Mouse (Mus musculus): ENCODE measurements around the gene 1700013G24Rik.
"Not testable (repeated sequence)": the region's sequence is repeated elsewhere in the genome, so short reads cannot be mapped to it uniquely, and the experiment has no call there.

1700013G24Rik gene

GRCm38 (mm10) chr4:137453234-137453767 lies at the start of gene 1700013G24Rik:
1700013G24Rik (plus strand) TSS chr4:137453284.
- DNase-seq (ENCODE audit: low spot score), result no peak

- DNase-seq (ENCODE audit: low spot score), result no peak
Measured at GRCm38 (mm10) chr4:137405571-137405970, 47.5 kb upstream of the 1700013G24Rik start.

- DNase-seq (ENCODE audit: low spot score), result no peak
Measured at GRCm38 (mm10) chr4:137409691-137410090, 43.4 kb upstream of the 1700013G24Rik start, which contains the start of gene Cela3a. Cela3a (minus strand) TSS chr4:137409791.

GRCm38 (mm10) chr4:137412185-137412709 lies 40.8 kb upstream of the 1700013G24Rik start:
- not testable (repeated sequence) for DNase-seq (ENCODE audit: low spot score)

- no peak for DNase-seq (ENCODE audit: low spot score)
Measured at GRCm38 (mm10) chr4:137414936-137415335, 38.1 kb upstream of the 1700013G24Rik start.

- DNase-seq (ENCODE audit: low spot score), result no peak
Measured at GRCm38 (mm10) chr4:137417712-137418564, 35.1 kb upstream of the 1700013G24Rik start.

GRCm38 (mm10) chr4:137430502-137430901 lies 22.6 kb upstream of the 1700013G24Rik start, which contains the start of gene Cela3b:
Cela3b (minus strand) TSS chr4:137430540.
- no peak for DNase-seq (ENCODE audit: low spot score)

- DNase-seq (ENCODE audit: low spot score), result not testable (repeated sequence)
Measured at GRCm38 (mm10) chr4:137432700-137433550, 20.2 kb upstream of the 1700013G24Rik start.

- no peak for DNase-seq (ENCODE audit: low spot score)
Measured at GRCm38 (mm10) chr4:137436979-137437669, 16.0 kb upstream of the 1700013G24Rik start.

- no peak for DNase-seq (ENCODE audit: low spot score)
Measured at GRCm38 (mm10) chr4:137438842-137439241, 14.2 kb upstream of the 1700013G24Rik start.

GRCm38 (mm10) chr4:137441332-137441731 lies 11.8 kb upstream of the 1700013G24Rik start:
- no peak for DNase-seq (ENCODE audit: low spot score)

GRCm38 (mm10) chr4:137443625-137444024 lies 9.5 kb upstream of the 1700013G24Rik start:
- DNase-seq (ENCODE audit: low spot score), result peak; percentile 82

- no peak for DNase-seq (ENCODE audit: low spot score)
Measured at GRCm38 (mm10) chr4:137445881-137446280, 7.2 kb upstream of the 1700013G24Rik start.

GRCm38 (mm10) chr4:137447363-137448196 lies 5.5 kb upstream of the 1700013G24Rik start:
- DNase-seq (ENCODE audit: low spot score), result no peak

- peak; percentile 57 for DNase-seq (ENCODE audit: low spot score)
Measured at GRCm38 (mm10) chr4:137448197-137448596, 4.9 kb upstream of the 1700013G24Rik start.

GRCm38 (mm10) chr4:137448641-137449040 lies 4.4 kb upstream of the 1700013G24Rik start:
- no peak for DNase-seq (ENCODE audit: low spot score)

- DNase-seq (ENCODE audit: low spot score), result no peak
Measured at GRCm38 (mm10) chr4:137449132-137449531, 4.0 kb upstream of the 1700013G24Rik start.

GRCm38 (mm10) chr4:137449715-137450114 lies 3.4 kb upstream of the 1700013G24Rik start:
- no peak for DNase-seq (ENCODE audit: low spot score)

- DNase-seq (ENCODE audit: low spot score), result no peak
Measured at GRCm38 (mm10) chr4:137452190-137452589, 894 bp upstream of the 1700013G24Rik start.

- DNase-seq (ENCODE audit: low spot score), result no peak
Measured at GRCm38 (mm10) chr4:137454582-137454981, 1.5 kb downstream of the 1700013G24Rik start.
